Mouse (Mus musculus) cerebellum, adult 11 months (tissue): Measurements from ENCODE around the gene Gtf2a1l.

Source experiments
- DNase-seq: peaks from one replicate; pipeline ENCODE4 v3.0.0; 2022

Gene Gtf2a1l

DNA sequence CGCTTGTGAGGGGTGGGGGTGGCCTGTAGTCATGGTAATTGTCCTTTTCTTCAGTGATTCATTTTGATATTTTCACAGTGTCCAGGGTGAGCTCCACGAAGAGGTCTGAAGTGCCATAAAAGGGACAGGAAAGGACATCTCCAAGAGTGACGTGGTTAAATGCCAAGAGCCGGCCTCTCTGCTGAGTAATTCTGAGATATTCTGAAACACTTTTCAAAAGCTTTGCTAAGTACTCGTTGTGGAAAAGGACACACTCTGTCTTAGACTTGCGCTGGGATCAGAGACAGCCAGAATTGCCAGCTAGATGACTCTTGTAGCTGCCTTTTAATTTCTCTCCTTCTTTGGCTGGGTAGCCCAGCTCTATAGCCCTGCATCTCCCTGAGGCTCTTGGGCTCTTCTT lies 9.9 kb upstream of the Gtf2a1l start:
- DNase-seq: no peak

DNA sequence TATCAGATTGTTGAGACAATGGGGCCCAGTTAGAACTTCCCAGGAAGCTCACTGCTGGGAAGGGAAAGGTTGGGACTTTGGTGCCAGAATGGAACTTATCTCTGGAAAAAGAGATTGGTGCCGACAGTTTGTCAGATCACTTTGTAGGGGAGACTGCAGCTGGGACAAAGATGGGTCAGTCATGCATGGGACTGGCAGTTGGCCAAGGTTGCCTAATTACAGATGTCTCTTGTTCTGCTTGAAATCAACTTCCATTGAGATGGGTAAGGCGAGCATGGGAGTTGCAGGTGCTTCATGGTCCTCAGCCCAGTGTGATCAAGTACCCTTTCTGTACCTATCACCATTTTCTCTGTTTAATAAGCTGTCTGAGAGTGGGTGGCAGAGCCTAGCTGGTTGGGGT lies 2.4 kb upstream of the Gtf2a1l start:
- no peak for DNase-seq

DNA sequence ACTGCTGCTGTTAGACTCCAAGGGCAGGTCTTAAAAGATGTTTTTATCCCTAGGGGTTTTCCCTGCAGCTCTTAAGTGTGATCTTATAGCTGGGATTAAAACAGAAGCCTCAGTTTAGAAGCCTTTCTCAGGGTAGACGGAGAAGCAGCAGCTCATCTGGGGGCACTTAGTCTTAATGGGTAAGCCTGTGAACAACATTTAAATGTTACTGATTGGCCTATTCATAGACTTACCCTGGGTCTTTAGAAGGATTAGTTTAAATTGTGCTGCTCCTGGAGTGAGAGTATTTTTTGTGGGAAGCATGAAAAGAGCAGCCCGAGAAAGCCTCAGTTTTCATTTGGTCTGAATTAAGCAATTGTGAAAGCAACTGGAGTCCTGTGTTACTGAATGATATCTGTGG lies 1.5 kb downstream of the Gtf2a1l start:
- DNase-seq: no peak

DNA sequence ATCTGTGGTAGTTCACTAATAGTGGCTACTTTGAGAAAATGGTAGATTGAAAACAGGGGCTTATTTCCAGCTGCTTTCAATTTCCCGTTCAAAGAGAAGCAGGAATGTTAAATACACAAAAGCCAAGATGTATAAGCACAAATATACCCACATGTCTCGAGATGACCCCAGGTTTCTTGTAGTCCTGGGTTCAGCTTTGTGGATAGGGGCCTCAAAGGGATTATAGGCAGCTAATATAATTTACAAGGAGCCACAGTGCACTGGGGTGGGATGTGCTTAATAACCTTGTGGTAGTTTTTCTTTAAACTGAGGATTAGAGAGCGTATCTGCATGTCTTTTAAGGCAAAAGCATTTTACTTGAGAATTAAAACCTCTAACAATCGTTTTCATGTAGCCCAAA lies 2.3 kb downstream of the Gtf2a1l start:
- no peak for DNase-seq

DNA sequence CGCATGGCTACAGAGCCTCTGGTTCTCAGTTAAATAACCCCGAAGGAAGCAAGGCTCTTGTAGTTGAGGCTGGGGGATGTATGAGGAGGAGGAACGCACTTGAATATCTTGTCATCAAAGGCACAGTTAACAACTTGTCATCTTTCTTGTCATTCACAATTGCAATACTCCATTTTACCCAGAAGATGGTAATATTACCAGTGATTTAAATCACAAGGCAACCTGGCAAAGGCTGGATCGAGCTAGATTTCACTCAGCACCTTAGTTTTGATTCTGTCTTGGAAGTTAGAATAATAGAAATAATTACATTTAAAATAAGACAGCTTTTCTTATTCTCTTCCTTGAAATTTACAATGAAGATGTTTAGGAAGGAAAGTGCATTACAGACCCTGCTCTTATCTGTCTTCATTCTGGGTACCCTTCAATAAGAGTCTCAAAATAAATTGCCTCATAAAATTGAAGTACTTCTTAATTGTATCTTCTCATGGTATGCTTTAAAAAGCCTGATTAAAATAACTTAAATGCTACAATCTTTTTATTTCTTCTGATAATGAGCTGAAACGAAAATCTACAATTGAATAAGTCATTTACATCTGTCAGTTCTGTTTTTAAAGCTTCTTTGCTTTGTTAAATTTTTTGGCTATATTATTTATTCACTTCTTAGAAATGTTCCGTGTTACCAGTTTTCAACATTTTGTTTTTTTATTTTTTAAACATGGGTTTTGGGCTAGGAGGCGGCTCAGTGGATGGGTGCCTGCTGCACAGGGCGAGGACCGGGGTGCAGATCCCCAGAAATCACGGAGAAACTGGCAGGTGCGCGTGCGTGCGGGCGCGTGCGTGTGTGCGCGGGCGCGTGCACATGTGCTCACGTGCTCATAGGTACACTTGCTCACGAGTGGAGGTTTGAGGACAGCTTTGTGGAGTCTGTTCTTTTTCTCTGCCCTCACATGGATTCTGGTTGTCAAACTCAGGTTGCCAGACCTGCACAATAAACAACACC lies 7.2 kb downstream of the Gtf2a1l start:
- no peak for DNase-seq

DNA sequence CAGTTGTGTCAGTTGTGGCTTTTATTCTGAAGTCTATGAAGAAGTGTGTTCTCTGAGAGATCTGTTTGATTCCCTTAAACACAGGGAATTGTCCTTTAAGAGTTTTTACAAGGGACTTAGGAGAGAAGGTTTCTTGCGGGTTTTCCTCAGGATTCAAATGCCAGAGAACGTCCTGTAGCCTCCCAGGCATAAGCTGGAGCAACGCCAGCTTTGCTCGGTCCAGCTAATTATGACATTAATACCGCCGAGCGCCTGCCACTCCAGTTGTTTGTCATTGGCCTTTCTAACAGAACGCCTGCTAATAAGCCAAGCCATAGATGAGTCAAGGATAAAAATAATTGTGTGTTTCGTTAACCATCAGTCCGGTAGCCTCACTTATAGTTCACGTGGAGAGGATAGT lies 19.8 kb downstream of the Gtf2a1l start:
- DNase-seq: no peak

DNA sequence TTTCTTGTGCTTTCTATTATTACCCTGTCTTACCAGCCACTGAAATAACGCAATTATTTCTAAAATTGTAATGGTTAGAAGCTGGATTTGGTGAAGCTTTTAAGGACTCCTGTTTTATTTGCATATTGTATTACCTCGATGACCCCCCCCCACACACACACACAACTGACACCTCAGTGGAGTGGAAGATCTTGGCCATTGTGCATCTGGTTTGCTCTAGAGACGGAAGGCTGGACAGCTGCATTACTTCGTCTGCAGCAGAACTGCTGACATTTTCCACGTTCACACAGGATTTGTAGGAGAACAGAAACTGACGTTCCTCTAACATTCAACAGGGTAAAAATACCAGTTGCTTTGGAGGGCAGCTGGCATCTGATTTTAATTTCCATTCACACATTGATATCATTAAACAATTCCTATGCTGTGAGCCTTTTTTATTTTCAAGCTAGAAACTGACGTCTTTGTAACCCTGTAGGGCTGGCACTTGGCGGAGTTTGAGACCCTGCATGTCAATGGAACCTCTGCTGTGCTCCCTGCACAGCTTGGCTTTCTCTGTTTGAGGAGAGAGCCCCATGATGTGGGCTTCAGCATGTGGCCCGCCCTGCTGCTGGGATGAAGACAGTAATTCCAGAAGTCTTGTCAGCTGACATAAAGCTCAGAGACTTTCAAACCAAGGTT lies 28.3 kb downstream of the Gtf2a1l start:
- DNase-seq: no peak

DNA sequence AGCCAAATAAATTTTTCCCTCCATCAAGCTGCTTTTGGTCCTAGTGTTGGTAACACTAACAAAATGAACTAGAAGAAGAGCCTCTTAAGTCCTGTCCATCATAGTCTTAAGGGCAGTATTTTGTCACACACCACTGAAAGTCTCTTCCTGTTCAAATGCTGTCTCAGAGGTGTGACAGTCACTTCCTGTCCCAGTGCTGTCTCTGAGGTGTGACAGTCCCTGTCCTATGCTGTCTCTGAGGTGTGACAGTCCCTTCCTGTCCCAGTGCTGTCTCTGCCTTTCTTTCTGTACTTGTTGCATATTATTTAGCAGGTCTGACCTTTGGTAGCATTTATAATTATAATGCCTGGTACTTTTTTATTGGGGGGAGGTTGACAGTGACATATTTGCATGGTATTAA lies 32.4 kb downstream of the Gtf2a1l start:
- DNase-seq: no peak

DNA sequence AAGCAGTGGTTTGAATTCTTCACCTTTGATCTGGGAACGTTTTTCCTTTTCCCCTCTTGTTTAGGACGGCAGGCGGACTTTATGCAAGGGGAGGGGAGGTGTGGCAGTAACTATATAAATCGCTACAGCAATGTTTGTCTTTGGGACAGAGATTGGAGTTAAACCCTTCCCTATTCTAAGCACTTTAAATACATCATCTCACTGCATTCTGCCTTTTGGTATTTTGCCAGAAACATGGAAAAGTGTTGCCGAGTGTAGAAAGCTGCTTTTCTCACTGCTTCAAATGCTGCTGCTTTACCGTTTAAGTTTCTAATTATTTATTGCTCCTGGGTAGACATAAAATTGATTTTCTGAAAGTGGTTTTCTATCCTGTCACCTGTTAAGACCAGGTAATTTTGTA lies 33.9 kb downstream of the Gtf2a1l start:
- no peak for DNase-seq

DNA sequence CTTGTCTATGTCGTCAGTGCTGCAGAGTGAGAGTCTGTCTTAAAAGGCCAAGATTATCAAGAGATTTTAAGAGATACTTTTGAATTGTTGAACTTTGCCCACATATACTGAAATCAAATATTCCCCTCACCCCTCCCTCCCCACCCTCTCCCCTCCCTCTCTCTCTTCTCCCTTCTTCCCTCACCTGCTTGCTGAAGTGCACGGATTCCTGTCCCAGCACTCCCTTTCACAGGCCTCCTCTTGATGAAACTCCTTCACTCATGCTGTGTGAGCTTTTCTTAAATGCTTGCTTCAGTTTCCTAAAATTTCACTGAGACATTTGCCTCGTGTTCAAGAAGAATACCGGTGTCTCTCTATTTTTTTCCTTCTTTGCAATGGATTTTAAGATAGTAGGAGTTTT lies 34.7 kb downstream of the Gtf2a1l start:
- DNase-seq: no peak

DNA sequence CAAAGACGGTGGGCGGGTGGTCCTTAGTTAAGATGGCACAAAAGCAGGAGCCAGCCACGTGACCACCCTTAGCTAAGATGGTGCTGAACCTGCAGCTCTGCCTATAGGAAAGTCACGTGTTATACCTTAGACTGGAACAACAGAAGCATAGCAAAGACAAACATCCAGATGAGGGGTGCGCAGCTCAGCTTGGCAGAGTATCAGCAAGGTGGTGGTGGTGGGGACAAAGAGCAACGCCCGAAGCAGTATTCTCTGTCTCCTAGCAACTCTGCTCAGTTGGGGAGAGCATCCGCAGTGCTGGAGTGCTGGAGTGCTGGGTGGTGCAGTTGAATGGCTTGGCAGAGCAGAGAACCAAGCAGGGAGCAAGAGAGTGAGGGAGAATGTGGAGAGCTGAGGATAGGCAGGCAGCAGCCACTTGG lies 37.8 kb downstream of the Gtf2a1l start:
- DNase-seq: no peak

DNA sequence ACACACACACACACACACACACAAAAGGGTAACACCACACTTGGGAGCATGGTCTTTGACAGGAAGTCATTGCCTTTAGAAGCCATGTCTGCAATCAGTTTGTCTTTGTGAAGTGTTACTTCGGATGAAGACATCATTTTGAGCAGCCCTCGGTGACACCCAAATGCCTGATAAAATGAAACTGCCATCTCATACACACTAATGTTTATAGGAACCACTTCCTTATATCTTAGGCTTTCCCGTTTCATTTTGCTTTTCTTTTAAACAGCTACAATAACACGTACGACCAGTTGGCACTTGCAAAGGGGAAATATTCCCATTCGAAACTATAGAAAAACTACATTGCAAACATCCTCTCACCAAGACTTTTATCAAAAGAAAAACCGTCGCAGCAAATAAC lies 81.2 kb downstream of the Gtf2a1l start:
- DNase-seq: no peak

DNA sequence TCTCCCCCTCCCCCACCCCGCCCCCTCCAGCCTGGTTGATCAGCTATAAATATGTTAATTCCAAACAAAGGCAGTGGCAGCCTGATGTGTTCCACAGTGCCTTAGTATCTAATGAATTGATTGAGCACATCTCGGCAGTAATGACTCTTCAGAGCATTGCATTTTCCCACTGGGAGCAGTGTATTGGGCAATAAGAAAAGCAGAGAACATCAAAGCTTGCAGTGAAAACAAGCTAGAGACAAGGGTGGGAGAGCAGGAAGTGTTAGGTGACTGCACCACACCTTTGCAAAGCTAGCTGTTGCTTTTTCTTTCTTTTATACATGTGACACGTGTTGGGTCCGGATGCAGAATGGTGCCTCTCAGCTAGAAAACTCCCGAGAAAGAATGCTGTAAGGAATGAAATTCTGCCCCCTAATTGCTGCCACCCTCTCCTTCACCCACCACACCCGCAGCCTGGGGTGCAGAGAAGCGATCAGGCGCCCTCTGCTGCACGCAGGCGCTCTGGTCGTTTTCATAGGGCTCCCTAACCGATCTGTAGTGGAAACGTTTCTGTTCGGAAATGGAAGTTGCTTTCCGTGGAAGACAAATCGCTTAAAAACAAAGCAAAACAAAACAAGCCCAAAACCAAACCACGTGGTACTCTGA lies 84.5 kb downstream of the Gtf2a1l start:
- no peak for DNase-seq

DNA sequence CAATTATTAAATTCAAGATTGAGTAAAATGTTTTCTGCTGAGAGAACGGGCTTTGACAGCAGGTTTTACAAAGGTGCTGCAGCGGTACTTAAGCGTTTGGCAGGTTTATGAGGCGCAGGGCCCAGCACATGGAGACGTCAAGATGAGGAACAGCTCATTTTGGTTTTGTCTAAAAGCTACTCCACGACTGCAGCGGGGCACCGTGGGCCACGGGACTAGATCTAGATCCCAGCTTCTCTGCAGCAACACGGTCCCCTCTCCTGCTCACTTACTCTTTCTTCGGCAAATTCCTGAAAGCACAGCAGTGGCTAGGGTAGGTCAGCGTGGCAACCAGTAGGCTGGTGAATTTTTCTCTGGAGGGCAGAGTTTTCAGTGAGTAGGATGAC lies 85.0 kb downstream of the Gtf2a1l start:
- no peak for DNase-seq

DNA sequence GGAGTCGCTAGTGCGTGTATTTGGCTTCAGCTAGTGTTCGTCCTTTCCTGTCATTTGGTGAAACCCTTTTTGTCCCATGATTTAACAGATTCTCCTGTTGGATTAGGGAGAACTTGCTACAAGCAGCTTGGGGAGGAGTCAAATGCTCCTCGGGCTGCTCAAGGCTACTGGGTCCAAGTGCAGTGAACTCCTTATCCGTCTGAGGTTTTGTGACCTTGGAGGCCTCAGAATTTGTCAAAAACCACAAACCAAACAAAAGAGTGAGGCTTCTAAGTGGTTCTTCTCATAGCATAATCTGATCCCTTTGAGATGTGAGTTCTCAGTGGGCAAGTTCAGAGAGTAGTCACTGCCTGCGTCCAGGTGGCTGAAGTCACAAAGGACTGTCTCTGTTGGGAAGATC lies 87.3 kb downstream of the Gtf2a1l start:
- DNase-seq: no peak

DNA sequence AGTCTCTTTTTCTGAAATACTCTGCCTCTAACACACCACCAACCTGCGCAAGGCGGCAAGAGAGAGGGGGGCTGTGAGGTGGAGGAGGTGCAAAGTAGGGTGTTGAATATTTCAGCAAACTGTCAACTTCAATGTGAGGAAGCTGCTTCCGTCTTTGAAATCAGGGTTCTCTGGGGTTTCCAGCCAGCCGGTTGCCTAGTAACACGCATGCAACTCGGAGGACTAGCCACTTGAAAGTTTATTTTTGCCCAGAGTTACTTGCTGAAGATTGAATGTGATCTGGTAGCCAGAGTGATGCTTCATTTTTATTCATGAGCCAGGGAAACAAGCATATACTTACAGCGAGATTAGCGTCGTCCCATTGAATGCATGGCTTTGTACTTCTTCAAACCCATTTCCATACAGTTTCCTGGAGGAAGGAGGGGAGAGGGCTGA lies 89.6 kb downstream of the Gtf2a1l start:
- no peak for DNase-seq

DNA sequence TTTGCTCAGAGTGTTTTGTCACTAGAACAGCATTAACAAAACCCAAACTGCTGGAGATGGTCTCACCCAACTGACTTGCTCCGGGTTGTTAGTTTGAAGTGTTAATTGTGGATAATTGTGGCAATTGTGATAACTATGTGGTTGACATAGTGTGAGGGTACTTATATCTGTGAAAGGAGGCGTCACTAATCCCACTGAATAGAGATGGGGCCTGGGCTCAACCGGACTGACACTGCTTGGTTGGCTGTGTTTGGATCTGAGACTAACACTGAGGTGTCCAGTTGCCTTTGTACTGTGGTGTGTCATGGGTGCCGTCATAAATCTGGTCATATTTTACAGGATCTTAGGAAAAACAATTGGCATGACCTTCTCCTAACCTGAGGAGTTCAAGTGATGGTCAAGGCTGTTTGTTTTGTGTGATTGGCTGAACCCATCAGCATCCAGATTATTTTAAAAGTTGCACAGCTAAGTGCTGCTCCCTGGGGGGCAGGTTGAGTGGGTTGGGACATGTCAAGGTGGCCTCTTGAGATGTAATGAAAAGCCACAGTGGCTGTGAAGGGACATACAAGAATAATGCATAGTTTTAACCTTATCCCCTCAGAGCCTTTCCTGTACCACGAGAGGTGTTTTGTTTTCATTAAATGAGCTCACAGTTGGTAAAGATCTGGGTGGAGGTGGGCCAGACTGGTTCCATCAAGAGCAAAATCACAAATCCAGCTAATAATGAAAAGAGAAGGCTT lies 95.1 kb downstream of the Gtf2a1l start:
- DNase-seq: no peak

DNA sequence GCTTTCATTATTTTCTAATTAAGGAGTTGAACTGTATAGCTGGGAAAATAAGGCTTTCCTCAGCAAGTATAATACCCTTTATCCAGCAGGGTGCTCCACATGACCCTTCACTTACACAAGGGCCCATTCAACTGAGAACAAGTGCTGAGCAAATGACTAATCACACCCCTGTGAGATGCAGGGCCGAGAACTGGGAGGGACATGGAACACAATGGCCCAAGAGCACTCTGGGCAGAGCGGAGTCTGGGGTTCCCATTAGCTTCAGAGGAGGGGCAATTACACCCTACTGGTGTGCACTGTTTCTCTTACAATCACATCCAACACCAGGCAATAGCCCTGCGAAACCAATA lies 95.7 kb downstream of the Gtf2a1l start:
- no peak for DNase-seq
